Mouse (Mus musculus) c-Kit-positive CD71-positive TER-119-negative erythroid progenitor cells, embryonic 14.5 days (primary cell): Measurements from ENCODE around the gene H2-DMb1.
"Not testable (repeated sequence)": the region's sequence is repeated elsewhere in the genome, so short reads cannot be mapped to it uniquely, and the experiment has no call there.

Source experiments
- DNase-seq: peaks from one replicate; pipeline ENCODE4 v3.0.0-alpha.2; 2013; ENCODE audit warnings: low read depth

Gene H2-DMb1

DNA sequence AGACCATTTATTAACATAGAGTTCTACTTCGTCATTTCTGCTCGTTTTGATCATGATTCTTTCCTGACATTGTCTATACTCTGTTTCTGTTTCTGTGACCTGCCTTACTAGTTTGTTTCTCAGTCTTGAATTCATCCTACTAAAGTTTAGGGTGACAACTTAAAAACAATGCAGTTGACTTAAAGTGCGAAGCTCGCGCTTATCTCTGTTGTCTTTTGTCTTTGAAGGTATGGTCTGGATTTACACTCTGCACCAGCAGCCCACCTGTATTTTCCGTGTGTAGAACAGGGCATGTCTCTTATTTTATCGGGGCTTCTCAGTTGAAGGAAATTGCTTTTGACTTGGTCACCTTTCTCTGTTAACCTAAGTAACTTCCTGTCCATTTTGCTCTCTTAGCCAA lies 29.8 kb upstream of the H2-DMb1 start:
- no peak for DNase-seq

- DNase-seq, result no peak
Observed at GRCm38 (mm10) chr17:34123518-34123917, 29.4 kb upstream of the H2-DMb1 start.

DNA sequence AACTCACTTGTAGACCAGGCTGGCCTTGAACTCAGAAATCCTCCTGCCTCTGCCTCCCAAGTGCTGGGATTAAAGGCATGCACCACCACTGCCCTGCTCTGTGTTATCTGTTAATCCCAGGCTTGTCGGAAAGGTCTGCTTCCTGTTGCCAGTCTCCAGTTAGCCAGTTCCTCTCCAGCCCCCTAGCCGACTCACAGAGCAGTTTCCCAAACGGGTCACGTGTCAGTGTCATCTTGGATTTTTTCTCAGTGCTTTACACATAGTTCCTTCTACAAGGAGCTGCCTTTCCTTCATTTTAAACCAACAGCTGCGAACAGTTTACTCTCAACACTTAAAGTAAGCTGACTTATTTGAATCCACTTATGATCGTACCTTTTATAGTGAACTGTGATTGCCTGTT lies 28.2 kb upstream of the H2-DMb1 start:
- DNase-seq, result no peak

DNA sequence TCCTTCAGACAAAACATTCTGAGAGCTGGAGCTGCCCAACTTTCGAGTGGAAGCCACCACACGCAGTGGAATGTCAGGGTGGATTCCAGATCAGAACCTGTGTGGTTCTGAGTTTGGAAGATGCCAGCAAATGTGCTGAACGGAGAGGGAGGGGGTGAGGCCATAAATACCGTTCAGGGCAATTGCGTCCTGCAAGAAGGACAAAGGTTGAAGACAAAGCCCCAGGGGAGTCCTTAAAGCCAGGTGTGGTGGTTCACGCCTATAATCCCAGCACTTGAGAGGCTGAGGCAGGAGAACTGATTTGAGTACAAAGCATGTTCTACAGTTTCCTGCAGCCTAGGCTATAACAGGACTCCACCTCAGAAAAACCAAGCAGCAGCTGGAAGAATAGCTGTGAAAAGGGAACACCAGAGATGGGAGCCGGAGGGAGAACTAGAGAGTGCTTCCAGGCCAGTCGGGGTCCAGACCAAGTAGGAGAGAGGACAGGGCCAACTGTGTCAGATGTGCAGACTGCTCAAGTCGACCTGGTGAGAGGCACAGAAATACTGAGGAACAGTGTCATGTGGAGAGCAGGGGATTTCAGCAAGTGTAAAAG lies 25.9 kb upstream of the H2-DMb1 start:
- DNase-seq, result no peak

- no peak for DNase-seq
Observed at GRCm38 (mm10) chr17:34127475-34127874, 25.4 kb upstream of the H2-DMb1 start.

DNA sequence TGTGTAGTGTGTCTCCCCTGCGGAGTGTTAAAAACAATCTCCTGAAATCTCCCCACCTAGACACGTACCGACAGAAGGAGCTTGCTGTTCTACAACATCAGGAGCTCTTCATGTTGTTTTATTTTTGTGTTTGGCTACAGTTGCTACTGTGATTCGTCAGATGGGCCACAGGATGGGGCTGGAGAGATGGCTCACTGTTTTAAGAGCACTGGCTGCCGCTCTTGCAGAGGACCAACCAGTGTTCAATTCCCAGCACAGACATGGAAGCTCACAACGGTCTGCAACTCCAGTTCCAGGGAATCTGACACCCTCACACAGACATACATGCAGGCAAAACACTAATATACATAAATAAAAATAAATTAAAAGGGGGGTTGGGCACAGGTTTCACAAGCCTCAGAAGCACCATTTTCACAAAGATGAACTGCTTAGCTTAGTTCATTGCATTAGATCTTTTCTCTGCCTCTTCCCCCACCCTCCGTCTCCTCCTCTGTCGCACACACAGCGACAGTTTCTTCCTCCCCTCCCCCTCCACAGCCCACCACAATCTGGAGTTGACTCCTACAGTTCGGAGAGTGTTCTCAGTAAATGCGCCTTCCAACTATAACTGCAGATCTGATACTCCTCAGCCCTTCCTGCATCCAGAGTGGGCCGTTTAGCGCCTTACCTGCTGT lies 24.5 kb upstream of the H2-DMb1 start:
- no peak for DNase-seq

DNA sequence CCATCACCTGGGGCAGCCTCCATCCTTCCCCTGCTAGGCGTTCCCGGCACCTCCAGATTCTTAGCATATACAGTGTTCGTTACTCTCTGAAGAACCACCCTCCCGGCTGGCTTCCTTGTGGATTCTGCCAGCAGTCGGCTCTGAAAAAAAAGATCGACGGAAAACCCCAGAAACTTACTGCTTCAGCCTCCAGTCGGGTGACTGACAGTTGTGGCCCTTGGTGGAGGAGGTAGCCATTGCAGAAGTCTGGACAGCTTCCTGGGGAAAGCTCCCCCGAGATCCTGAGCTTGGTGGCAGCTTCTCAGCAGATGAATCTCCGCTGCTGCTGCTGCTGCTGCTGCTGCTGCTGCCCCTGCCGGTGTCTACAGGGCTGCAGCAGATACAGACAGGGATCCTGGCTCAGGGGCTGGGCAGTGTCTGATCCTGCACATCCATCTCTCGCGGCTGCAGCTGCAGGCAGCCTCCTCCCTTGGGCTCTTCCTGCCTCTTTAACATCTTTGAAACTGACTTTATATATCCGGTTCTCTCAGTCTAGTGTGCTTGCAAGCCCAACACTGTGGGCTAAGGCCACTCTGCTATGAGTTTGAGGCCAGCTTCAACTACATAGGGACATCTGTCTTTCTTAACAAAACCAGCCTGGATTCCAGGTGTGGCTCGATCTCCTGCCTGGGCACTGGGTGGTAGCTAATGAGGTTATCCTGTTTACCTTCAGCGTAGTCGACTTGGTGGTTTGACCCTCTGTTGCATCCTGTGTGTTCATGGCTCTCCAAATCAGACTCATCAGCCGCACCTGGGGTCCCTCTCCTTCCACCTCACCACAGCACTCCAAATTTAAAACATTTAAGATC lies 23.7 kb upstream of the H2-DMb1 start:
- no peak for DNase-seq

GRCm38 (mm10) chr17:34130073-34130947 lies 22.6 kb upstream of the H2-DMb1 start:
- DNase-seq, result no peak

DNA sequence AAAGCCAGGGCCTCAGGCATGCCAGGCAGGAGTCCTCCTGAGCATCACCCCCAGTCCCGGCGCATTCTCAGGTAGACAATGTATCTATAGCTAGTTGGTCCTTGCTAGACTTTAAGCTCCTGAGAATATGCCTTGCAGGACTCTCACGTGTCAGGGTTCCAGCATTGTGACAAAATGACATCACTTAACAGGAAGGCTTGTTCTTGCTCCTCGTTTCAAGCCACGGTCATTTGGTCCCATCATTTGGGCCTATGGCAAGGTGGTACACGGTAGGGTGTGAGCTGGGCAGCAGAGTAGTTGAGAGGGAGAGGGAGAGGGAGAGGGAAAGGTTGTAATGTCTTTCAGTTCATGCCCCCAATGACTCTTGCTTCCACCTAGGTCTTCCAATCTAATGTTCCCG lies 21.0 kb upstream of the H2-DMb1 start:
- no peak for DNase-seq

- DNase-seq, result no peak
Observed at GRCm38 (mm10) chr17:34133289-34133688, 19.6 kb upstream of the H2-DMb1 start.

DNA sequence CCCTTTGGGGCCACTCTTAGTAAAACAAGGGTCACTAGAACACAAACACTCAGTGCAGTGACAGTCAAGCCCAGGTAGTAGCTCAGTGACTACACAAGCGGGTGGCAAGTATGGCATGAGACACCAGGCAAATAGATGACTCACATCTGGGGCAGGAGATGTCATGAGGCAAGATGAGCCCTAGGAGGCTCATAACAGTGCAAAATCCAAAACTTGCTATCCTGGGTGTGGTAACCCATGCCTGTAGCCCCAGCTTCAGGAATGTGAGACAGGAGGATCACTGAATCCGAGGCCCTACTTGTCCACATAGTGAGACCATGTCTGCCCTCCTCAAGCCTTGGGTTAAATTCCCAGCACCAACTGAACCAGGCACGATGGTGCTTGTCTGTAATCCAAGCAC lies 18.4 kb upstream of the H2-DMb1 start:
- DNase-seq, result no peak

GRCm38 (mm10) chr17:34135297-34136224 lies 17.3 kb upstream of the H2-DMb1 start:
- peak; percentile 98 for DNase-seq

DNA sequence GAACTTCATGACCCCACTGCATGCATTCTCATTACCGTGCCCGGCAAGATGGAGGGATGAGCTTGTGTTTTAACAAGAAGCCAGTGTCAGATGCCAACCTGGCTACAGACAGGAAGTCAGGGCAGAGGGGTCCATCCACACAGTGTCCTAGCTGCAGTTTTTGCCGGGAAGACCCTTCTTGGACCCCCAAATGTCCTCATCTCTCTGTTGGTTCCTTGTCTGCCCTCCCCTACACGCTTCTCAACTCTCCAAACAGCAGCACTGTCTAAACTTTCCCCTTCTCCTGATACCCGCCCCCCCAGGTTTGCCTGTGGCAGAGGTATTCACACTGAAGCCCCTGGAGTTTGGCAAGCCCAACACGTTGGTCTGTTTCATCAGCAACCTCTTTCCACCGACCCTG lies 15.3 kb upstream of the H2-DMb1 start:
- DNase-seq, result no peak

- DNase-seq, result no peak
Observed at GRCm38 (mm10) chr17:34138655-34139054, 14.2 kb upstream of the H2-DMb1 start.

DNA sequence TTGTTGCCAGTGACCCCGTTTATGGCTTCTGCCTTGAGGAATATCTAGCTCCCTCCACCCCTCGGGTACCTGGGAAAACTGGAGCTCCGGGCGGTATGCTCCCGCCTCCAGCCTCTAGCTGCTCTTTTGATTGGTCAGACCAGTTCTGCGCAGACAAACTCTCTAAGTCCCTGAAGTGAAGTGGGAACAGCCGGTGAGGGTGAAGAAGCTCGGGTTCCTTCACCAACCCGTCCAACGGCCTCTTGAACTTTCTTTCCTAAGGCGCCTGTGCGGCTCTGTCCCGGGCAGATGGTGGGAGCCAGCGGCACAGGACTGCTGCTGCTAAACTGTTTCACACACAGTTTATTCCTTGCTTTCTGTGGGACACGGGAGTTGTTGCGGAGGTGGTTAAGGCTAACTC lies 13.5 kb upstream of the H2-DMb1 start:
- no peak for DNase-seq

GRCm38 (mm10) chr17:34140240-34140639 lies 12.6 kb upstream of the H2-DMb1 start:
- no peak for DNase-seq

- DNase-seq, result no peak
Observed at GRCm38 (mm10) chr17:34141448-34141847, 11.4 kb upstream of the H2-DMb1 start.

- DNase-seq, result no peak
Observed at GRCm38 (mm10) chr17:34142456-34143010, 10.3 kb upstream of the H2-DMb1 start.

DNA sequence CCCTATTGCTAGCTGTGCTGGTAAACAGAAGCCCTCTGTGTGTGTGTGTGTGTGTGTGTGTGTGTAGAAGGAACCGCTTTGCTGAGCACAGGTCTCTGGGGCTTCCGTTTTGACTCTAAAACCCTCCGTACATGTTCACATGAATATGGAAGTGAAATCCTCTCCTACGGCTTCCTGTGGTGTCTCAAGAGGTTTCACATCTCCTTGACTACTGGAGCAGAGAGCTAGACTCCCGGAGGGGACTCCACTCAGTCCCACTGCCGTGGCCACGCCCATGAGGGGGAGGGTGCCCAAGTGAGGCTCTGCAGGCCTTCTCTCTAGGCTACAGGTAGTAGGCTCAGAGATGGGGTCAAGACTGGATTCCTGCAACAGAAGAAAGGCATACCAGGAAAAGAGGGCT lies 9.8 kb upstream of the H2-DMb1 start, which contains the start of gene H2-DMb2:
TSS of gene H2-DMb2 (plus strand) at position 275 of the 400 bp plus-strand sequence.
- no peak for DNase-seq

GRCm38 (mm10) chr17:34143461-34143860 lies 9.4 kb upstream of the H2-DMb1 start:
- DNase-seq, result no peak

- not testable (repeated sequence) for DNase-seq
Observed at GRCm38 (mm10) chr17:34144221-34144620, 8.7 kb upstream of the H2-DMb1 start.
